Mouse (Mus musculus): ENCODE data around the gene Psme2. TPM values are rescaled to one million over a fixed set of nuclear protein-coding genes. Genes with fewer than 3 reads are reported as not detected.
A peak's percentile ranks its signal among the peaks of the same experiment; 100 is the strongest.

Gene Psme2
- polyA plus RNA-seq, 1 experiment from 2014 or later: 222 TPM

DNA sequence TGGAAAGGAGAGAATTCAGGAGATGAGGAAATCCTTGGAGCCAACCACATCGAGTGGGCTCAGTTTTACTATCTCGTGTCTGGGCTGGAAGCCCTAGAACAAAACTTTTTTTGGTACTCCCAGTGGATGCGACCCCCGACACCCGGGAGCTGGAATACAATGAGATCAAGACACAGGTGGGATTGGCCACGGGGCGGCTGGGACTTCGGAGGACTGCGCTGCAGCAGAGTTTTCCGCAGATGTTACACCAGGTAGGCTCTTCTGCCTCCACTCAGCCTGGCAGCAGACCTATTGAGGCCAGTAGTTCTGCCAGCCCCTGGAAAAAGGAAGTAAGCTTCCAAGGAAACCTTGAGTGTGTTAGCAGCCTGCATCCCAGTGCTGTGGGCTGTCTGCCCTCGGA lies 27.7 kb downstream of the Psme2 start:
- no peak overlapping the region for H3K9ac ChIP-seq (ENCODE audit: low read depth, low read length)
- WGBS (ENCODE audit: insufficient replicate concordance): 85% methylated on average over 11 of the region's 11 CpGs
- no peak overlapping the region for H3K4me3 ChIP-seq (ENCODE audit: low read depth, low read length)
- H3K27ac ChIP-seq (ENCODE audit: low read depth, low read length): no peak overlapping the region
- H3K4me1 ChIP-seq (ENCODE audit: control insufficient read depth, insufficient read depth, low read length): peaks cover 13% of the 10 kb centered on the region
- H3K27me3 ChIP-seq (ENCODE audit: control insufficient read depth, insufficient read depth, low read length): no peaks in the 10 kb centered on the region
- no peaks in the 10 kb centered on the region for H3K9me3 ChIP-seq (replicated peaks; ENCODE audit: control insufficient read depth, low read length)
- no peak for ATAC-seq (replicated peaks; ENCODE audit: insufficient number of reproducible peaks, low FRiP score, low TSS enrichment)
- peaks cover 26% of the 10 kb centered on the region for H3K36me3 ChIP-seq (ENCODE audit: control insufficient read depth, insufficient read depth, low read length)
- no peak overlapping the region for H3K4me2 ChIP-seq

DNA sequence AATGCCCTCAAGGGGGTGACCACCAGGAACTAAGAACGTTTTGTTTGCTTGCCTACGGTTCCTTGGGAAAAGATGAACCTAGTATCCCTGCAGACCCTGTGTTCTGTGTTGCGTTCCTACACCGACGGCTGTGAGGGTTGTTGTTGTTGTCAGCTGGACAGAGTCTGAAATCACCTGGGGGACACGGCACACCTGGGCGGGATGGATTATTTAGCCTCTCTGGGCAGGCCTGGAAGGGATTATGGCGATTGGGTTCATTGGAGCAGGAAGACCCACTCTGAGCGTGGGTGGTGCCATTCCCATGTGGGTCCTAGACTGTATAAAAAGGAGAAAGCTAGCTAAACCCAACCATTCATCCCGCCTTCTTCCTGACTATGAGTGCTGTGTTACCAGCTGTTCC lies 29.1 kb downstream of the Psme2 start:
- Histone ChIP-seq H3K27me3 (ENCODE audit: control insufficient read depth, insufficient read depth, low read length) (no peaks in the 10 kb centered on the region), H3K9ac (ENCODE audit: low read depth, low read length) (no peak overlapping the region), H3K4me1 (ENCODE audit: control insufficient read depth, insufficient read depth, low read length) (peaks cover 13% of the 10 kb centered on the region), H3K36me3 (ENCODE audit: control insufficient read depth, insufficient read depth, low read length) (peaks cover 20% of the 10 kb centered on the region), H3K27ac (ENCODE audit: low read depth, low read length) (no peak overlapping the region), H3K4me2 (peak overlapping the region; percentile 70; the same call in 1 of the 2 replicates), H3K9me3 (replicated peaks; ENCODE audit: control insufficient read depth, low read length) (no peaks in the 10 kb centered on the region), H3K4me3 (ENCODE audit: low read depth, low read length) (no peak overlapping the region)
- ATAC-seq (replicated peaks; ENCODE audit: insufficient number of reproducible peaks, low FRiP score, low TSS enrichment): no peak
- WGBS (ENCODE audit: insufficient replicate concordance): 83% methylated on average over 10 of the region's 10 CpGs

DNA sequence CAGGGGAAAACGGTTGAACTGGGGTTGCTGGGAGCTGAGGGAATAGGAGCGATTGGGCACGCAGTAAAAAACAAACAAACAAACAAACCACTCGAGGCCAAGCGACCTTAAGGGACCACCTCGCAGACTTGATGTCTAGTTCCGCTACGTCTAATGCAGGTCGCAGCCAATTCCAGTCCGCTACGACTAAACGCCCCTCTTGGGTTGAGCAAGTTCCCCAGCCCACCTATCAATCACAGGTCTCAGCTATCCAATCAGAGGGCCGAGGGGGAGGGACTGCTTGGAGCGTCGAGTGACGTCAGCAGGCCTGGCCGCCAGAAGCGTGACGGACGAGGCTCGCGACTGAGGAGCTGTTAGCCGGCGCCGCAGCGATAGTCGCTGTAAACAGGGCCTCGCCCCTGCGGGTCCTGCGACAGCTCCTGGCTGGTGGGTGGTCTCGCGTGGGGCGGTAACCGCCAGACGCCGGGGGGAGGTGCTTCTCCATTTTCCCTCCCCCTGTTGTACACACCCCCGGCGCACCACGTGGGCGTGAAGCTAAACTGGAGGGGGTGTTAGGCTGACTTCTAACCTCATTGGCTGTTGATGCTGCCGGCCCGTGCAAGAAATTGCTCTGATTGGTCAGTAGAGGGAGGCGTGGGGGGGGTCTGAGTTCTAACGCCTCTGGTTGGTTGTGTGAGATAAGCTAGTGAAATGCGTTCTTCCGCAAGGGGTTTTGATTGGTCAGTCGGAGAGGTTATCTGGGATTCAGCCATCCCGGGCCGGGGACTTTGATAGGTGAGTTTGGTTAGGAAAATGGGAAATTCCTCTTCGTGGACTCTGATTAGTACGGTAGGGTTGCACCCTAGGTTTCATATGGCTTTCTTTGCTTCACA lies 30.5 kb downstream of the Psme2 start, which contains the start of gene A730061H03Rik:
Gene A730061H03Rik (minus strand): TSS at position 205 of the 872 bp plus-strand sequence.
- Histone ChIP-seq H3K27me3 (ENCODE audit: control insufficient read depth, insufficient read depth, low read length) (no peaks in the 10 kb centered on the region), H3K27ac (ENCODE audit: low read depth, low read length) (peak within 1 kb of the TSS; percentile 98), H3K4me1 (ENCODE audit: control insufficient read depth, insufficient read depth, low read length) (peaks cover 13% of the 10 kb centered on the region), H3K4me3 (ENCODE audit: low read depth, low read length) (peak within 1 kb of the TSS; percentile 65), H3K9me3 (replicated peaks; ENCODE audit: control insufficient read depth, low read length) (no peaks in the 10 kb centered on the region), H3K9ac (ENCODE audit: low read depth, low read length) (peak within 1 kb of the TSS; percentile 84), H3K36me3 (ENCODE audit: control insufficient read depth, insufficient read depth, low read length) (peaks cover 9% of the 10 kb centered on the region), H3K4me2 (peak within 1 kb of the TSS; percentile 70)
- WGBS (ENCODE audit: insufficient replicate concordance): under 1% methylated on average over 51 of the region's 51 CpGs
- peak; percentile 93 for ATAC-seq (replicated peaks; ENCODE audit: insufficient number of reproducible peaks, low FRiP score, low TSS enrichment)

DNA sequence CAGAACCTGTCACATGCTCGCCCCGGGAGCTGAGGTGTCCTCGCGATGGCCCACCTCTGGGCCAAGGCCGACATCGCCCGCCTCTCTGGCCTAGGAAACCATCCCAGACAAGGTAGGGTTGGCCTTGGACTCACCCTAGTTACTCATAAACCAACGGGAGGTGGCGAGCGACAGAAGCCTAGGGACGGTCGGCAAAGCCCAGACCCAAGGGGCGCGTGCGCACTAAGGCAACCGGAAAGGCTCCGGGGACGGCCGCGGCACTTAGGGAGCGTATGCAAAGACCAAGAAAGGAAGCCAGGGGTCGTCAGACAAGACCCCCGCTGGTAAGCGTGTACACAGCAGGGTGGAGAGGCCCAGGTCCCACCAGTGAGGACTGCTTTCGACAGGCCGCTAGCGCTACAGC lies 31.1 kb downstream of the Psme2 start, which contains the start of gene Dcaf11:
Gene Dcaf11 (plus strand): TSS at position 208 of the 403 bp plus-strand sequence.
- Histone ChIP-seq H3K36me3 (ENCODE audit: control insufficient read depth, insufficient read depth, low read length) (peaks cover 4% of the 10 kb centered on the region; the same call in 1 of the 2 replicates), H3K4me1 (ENCODE audit: control insufficient read depth, insufficient read depth, low read length) (peaks cover 13% of the 10 kb centered on the region), H3K27me3 (ENCODE audit: control insufficient read depth, insufficient read depth, low read length) (no peaks in the 10 kb centered on the region), H3K4me3 (ENCODE audit: low read depth, low read length) (peak within 1 kb of the TSS; percentile 65), H3K9ac (ENCODE audit: low read depth, low read length) (peak within 1 kb of the TSS; percentile 84), H3K27ac (ENCODE audit: low read depth, low read length) (peak within 1 kb of the TSS; percentile 98), H3K4me2 (peak within 1 kb of the TSS; percentile 70), H3K9me3 (replicated peaks; ENCODE audit: control insufficient read depth, low read length) (no peaks in the 10 kb centered on the region)
- ATAC-seq (replicated peaks; ENCODE audit: insufficient number of reproducible peaks, low FRiP score, low TSS enrichment): peak; percentile 85
- 0% methylated on average over 27 of the region's 27 CpGs for whole genome bisulfite sequencing (ENCODE audit: insufficient replicate concordance)

DNA sequence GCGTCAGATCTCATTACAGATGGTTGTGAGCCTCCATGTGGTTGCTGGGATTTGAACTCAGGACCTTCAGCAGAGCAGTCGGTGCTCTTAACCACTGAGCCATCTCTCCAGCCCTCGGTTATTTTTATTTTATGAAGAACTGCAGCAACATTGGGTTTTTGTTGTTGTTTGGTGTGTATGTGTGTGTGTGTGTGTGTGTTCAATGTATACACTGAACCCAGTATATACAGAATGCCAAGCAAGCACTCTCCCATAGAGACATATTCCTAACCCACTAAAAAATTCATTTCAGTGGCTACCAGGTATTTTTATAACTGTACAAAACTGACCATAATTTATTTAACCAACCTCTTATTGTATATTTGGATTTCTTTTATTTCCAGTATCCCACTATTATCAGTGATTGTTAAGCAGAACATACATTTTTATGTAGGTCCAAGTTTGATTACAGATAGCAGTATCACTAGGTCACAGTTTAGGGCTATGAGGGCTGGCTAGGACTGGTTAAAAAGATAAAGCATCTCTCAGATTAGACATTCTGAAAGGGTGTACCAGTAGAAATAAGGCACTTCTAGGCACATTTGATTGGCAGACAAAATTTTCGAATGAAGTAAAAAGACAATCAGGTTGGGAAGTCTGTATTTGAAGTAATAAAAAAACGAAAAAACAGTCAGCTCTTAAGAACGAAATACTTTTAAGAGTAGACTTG lies 32.0 kb downstream of the Psme2 start:
- no peak for ATAC-seq (replicated peaks; ENCODE audit: insufficient number of reproducible peaks, low FRiP score, low TSS enrichment)
- Histone ChIP-seq H3K36me3 (ENCODE audit: control insufficient read depth, insufficient read depth, low read length) (no peaks in the 10 kb centered on the region), H3K27me3 (ENCODE audit: control insufficient read depth, insufficient read depth, low read length) (no peaks in the 10 kb centered on the region), H3K4me1 (ENCODE audit: control insufficient read depth, insufficient read depth, low read length) (peaks cover 13% of the 10 kb centered on the region), H3K9me3 (replicated peaks; ENCODE audit: control insufficient read depth, low read length) (no peaks in the 10 kb centered on the region), H3K9ac (ENCODE audit: low read depth, low read length) (no peak overlapping the region), H3K27ac (ENCODE audit: low read depth, low read length) (peak overlapping the region; percentile 98; the same call in 1 of the 2 replicates), H3K4me2 (peak overlapping the region; percentile 70), H3K4me3 (ENCODE audit: low read depth, low read length) (peak overlapping the region; percentile 65)
- 56% methylated on average over 6 of the region's 6 CpGs for WGBS (ENCODE audit: insufficient replicate concordance)

DNA sequence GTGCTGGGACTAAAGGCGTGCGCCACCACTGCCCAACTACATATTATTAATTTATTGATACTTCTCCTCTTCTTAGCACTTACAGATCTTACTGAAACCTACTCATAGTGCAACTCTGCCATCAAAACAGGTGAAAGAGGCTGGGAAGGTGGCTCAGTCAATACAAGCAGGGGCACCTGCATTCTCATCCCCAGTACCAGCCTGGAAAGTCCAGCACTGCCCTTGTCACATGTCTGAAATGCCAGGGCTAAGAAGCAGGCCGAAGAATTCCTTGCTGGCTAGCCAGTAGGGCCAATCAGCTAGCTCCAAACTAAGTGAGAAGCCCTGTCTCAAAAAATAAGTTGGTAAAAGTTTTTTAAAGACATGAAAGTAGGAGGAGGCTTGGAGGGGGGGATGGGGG lies 33.3 kb downstream of the Psme2 start:
- no peaks in the 10 kb centered on the region for H3K9me3 ChIP-seq (replicated peaks; ENCODE audit: control insufficient read depth, low read length)
- no peak overlapping the region for H3K4me2 ChIP-seq
- WGBS (ENCODE audit: insufficient replicate concordance): 84% methylated on average over 3 of the region's 3 CpGs
- peaks cover 13% of the 10 kb centered on the region for H3K4me1 ChIP-seq (ENCODE audit: control insufficient read depth, insufficient read depth, low read length)
- no peaks in the 10 kb centered on the region for H3K36me3 ChIP-seq (ENCODE audit: control insufficient read depth, insufficient read depth, low read length)
- H3K9ac ChIP-seq (ENCODE audit: low read depth, low read length): no peak overlapping the region
- no peak for ATAC-seq (replicated peaks; ENCODE audit: insufficient number of reproducible peaks, low FRiP score, low TSS enrichment)
- no peak overlapping the region for H3K4me3 ChIP-seq (ENCODE audit: low read depth, low read length)
- H3K27ac ChIP-seq (ENCODE audit: low read depth, low read length): no peak overlapping the region
- no peaks in the 10 kb centered on the region for H3K27me3 ChIP-seq (ENCODE audit: control insufficient read depth, insufficient read depth, low read length)

DNA sequence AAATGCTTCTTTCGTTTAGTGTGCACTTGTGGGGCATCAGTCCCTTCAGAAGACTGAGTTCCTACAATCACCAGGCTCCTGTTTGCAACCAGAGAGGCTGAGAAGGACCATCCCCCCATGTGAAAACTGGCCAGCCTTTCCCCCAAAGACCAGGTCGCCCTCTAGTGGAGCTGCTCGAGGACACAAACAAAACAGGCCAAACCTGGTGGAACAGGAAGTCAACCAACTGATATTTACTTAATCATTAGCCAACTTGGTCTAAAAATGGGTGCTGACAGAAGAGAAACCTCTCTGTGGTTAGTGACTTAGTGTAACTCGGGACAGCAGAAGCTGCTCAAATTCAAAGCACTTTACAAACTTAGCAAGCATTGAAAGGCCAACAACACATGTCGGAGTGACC lies 33.9 kb downstream of the Psme2 start:
- Histone ChIP-seq H3K4me2 (no peak overlapping the region), H3K27ac (ENCODE audit: low read depth, low read length) (no peak overlapping the region), H3K27me3 (ENCODE audit: control insufficient read depth, insufficient read depth, low read length) (no peaks in the 10 kb centered on the region), H3K4me1 (ENCODE audit: control insufficient read depth, insufficient read depth, low read length) (peaks cover 10% of the 10 kb centered on the region), H3K9me3 (replicated peaks; ENCODE audit: control insufficient read depth, low read length) (no peaks in the 10 kb centered on the region), H3K36me3 (ENCODE audit: control insufficient read depth, insufficient read depth, low read length) (no peaks in the 10 kb centered on the region), H3K9ac (ENCODE audit: low read depth, low read length) (no peak overlapping the region), H3K4me3 (ENCODE audit: low read depth, low read length) (no peak overlapping the region)
- WGBS (ENCODE audit: insufficient replicate concordance): 23% methylated on average over 5 of the region's 5 CpGs
- ATAC-seq (replicated peaks; ENCODE audit: insufficient number of reproducible peaks, low FRiP score, low TSS enrichment): no peak

DNA sequence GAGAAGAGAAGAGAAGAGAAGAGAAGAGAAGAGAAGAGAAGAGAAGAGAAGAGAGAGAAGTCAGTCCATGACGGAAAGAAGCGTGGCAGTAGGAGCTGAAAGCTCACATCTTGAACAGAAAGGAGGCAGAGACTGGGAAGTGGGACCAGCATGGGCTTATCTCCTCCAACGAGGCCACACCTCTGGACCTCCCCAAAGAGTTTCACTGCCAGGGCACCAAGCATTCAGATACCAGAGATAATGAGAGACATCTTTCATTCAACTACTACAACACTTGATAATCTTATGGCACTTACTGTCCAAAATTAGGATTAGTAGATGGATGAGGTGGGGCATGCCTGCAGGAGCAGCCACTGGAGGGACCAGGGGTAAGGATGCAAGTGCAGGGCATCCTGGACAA lies 35.1 kb downstream of the Psme2 start:
- H3K27me3 ChIP-seq (ENCODE audit: control insufficient read depth, insufficient read depth, low read length): no peaks in the 10 kb centered on the region
- no peaks in the 10 kb centered on the region; the same call in 1 of the 2 replicates for H3K4me1 ChIP-seq (ENCODE audit: control insufficient read depth, insufficient read depth, low read length)
- H3K9me3 ChIP-seq (replicated peaks; ENCODE audit: control insufficient read depth, low read length): no peaks in the 10 kb centered on the region
- no peak for ATAC-seq (replicated peaks; ENCODE audit: insufficient number of reproducible peaks, low FRiP score, low TSS enrichment)
- H3K9ac ChIP-seq (ENCODE audit: low read depth, low read length): no peak overlapping the region
- H3K4me3 ChIP-seq (ENCODE audit: low read depth, low read length): no peak overlapping the region
- H3K36me3 ChIP-seq (ENCODE audit: control insufficient read depth, insufficient read depth, low read length): no peaks in the 10 kb centered on the region
- H3K4me2 ChIP-seq: no peak overlapping the region
- WGBS (ENCODE audit: insufficient replicate concordance): 59% methylated on average over 3 of the region's 3 CpGs
- no peak overlapping the region for H3K27ac ChIP-seq (ENCODE audit: low read depth, low read length)
